Mouse (Mus musculus): ENCODE measurements around the gene AF067063.
"Not testable (repeated sequence)": the region's sequence is repeated elsewhere in the genome, so short reads cannot be mapped to it uniquely, and the experiment has no call there.

DNA sequence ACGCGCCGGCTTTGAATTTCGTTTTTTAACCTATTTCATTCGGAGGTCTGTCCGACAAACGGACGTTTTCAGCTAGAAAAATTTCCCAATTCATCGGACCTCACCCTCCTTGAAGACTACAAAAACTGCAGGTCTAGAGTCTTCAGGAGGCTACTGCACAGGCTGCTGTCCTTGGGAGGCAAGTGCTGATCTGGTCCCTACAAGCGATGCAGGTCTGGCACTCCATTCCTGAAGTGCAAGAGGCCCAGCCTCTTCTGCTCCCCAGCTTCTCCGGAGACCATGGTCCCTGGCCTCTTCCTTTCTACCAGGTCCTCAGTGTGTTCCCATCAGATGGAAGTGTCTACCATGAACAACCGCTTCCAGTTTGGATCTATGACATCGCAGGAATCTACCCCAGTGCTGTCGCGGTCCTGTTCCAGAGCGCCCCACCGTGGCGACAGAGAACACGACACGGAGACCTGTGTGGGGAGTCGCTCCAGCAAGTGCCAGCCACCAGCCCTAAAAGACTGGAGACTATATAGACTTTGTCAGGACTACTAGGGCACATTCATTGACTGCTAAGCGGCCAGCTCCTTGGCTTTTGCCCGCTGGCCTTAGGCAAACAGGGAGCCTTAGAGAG is 7.8 kb upstream of the AF067063 start:
- peak; percentile 20; the same call in 1 of the 2 replicates for TF ChIP-seq CTCF (IDR thresholded peaks at IDR 0.05; ENCODE audit: low read depth, low read length)
- TF ChIP-seq POLR2A (IDR thresholded peaks at IDR 0.05; ENCODE audit: borderline replicate concordance, low read depth, low read length) = not testable (repeated sequence)
